Mouse (Mus musculus): ENCODE measurements around the gene Cc2d2b. TPM values are rescaled to one million over a fixed set of nuclear protein-coding genes. Genes with fewer than 3 reads are reported as not detected.
A peak's percentile ranks its signal among the peaks of the same experiment; 100 is the strongest.

Cc2d2b gene
- polyA plus RNA-seq, 1 experiment from 2014 or later, result 0.19 TPM

DNA sequence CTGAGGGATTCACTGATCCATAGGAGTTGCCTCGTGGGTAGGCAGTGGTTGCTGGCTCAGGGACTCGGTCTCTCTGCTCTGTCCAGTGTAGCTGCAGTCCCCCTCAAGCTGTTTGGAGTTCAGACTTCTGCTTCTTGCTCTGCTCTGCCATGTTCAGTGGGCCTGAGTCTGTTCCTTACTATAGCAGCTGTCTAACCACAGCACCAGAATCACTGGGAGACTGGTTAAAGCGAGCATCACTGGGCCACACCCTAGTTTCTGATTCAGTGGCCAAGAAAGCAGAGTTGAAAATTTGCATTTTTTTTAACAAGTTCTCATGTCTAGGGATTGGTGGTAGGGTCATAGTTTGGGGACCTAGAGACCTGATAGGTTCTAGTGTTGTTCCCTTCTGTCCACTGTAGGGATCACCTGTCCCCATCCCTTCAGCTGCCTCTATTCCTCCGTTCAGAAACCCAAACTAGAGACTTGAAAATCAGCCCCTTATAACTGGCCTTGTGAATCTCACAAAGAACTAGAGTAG is 72.8 kb downstream of the Cc2d2b start:
- H3K27me3 ChIP-seq, result peaks cover 3% of the 10 kb centered on the region; the same call in 1 of the 2 replicates
- ATAC-seq (replicated peaks; ENCODE audit: low FRiP score), result no peak
- no peak overlapping the region for H3K4me3 ChIP-seq (replicated peaks)
- H3K9me3 ChIP-seq (replicated peaks), result no peaks in the 10 kb centered on the region
- no peak overlapping the region for H3K9ac ChIP-seq
- H3K27ac ChIP-seq, result no peak overlapping the region
- no peaks in the 10 kb centered on the region for H3K36me3 ChIP-seq
- no peak overlapping the region for H3K4me2 ChIP-seq
- H3K4me1 ChIP-seq, result no peaks in the 10 kb centered on the region
- WGBS, result 72% methylated on average over 4 of the region's 4 CpGs

DNA sequence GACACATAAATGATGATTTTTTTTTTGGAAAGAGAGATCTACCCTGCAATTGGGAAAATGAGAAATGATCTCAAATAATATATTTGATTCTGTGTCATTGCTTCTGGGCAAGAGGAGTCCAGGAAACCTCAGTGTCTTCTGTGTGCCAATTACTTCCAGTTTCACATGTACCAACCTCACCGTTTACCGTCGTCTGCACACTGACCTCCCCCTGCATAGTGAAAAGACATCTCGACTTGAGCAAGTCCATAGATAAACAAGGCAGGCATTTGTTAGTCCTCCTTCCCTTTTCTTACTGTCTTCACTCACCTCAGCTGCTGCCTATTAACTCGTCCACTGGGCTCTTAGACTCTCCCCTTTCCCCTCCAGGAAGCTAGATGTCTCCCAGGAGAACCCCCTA is 77.1 kb downstream of the Cc2d2b start:
- WGBS, result 66% methylated on average over 5 of the region's 5 CpGs
- H3K36me3 ChIP-seq, result no peaks in the 10 kb centered on the region
- no peak overlapping the region for H3K9ac ChIP-seq
- H3K4me2 ChIP-seq, result no peak overlapping the region
- 0 out of 2 replicates have a peak, but pooled peaks cover 2% of the 10 kb centered on the region for H3K4me1 ChIP-seq
- H3K27ac ChIP-seq, result no peak overlapping the region
- no peak overlapping the region for H3K4me3 ChIP-seq (replicated peaks)
- ATAC-seq (replicated peaks; ENCODE audit: low FRiP score), result no peak
- no peaks in the 10 kb centered on the region for H3K27me3 ChIP-seq
- H3K9me3 ChIP-seq (replicated peaks), result no peaks in the 10 kb centered on the region

DNA sequence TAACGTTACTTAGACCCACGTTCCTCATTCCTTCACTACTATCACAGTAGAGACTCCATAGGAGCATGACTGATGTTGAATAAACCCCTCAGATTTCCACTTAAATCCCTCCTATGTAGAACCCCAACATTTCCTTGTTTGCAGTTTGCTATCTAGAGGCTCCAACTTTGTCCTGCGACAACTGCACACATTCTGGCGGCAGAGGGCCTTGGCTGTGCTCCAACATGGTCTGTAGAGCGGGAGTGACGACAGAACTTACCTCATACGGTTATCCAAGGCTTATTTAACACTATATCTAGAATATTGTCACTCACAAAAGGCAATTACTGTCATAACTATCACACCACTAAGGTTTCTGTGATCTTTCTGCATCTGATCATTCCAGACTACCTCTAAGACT is 78.2 kb downstream of the Cc2d2b start:
- no peak overlapping the region for H3K27ac ChIP-seq
- no peak overlapping the region for H3K9ac ChIP-seq
- no peaks in the 10 kb centered on the region for H3K36me3 ChIP-seq
- no peaks in the 10 kb centered on the region for H3K9me3 ChIP-seq (replicated peaks)
- no peak overlapping the region for H3K4me2 ChIP-seq
- WGBS, result 75% methylated on average over 7 of the region's 7 CpGs
- no peaks in the 10 kb centered on the region for H3K27me3 ChIP-seq
- 0 out of 2 replicates have a peak, but pooled peaks cover 2% of the 10 kb centered on the region for H3K4me1 ChIP-seq
- H3K4me3 ChIP-seq (replicated peaks), result no peak overlapping the region
- no peak for ATAC-seq (replicated peaks; ENCODE audit: low FRiP score)

DNA sequence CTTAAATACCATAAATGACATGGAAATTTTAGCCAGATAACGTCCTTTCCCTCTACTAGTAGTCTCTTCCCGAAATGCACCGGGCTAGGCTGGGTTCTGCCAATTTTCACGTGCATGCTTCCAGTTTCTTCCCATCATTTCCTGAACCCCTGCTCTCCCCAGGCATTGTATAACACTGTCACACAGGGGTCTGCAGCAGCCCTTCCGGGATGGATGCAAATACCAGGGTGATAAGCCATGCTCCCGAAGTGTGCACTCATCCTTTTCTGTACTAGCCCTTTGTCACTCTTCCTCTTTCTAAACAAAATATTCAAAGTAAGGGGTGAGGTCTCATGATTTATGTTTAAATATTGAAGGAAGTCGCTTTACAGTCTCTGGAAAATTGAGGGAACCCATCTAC is 81.6 kb downstream of the Cc2d2b start:
- peak overlapping the region; percentile 78 for H3K4me3 ChIP-seq (replicated peaks)
- 0 out of 2 replicates have a peak, but pooled peaks cover 2% of the 10 kb centered on the region for H3K36me3 ChIP-seq
- no peaks in the 10 kb centered on the region for H3K27me3 ChIP-seq
- H3K9me3 ChIP-seq (replicated peaks), result no peaks in the 10 kb centered on the region
- ATAC-seq (replicated peaks; ENCODE audit: low FRiP score), result no peak
- H3K9ac ChIP-seq, result peak overlapping the region; percentile 88
- H3K4me2 ChIP-seq, result peak overlapping the region; percentile 67
- 49% methylated on average over 7 of the region's 7 CpGs for WGBS
- no peak overlapping the region for H3K27ac ChIP-seq
- H3K4me1 ChIP-seq, result peaks cover 19% of the 10 kb centered on the region

DNA sequence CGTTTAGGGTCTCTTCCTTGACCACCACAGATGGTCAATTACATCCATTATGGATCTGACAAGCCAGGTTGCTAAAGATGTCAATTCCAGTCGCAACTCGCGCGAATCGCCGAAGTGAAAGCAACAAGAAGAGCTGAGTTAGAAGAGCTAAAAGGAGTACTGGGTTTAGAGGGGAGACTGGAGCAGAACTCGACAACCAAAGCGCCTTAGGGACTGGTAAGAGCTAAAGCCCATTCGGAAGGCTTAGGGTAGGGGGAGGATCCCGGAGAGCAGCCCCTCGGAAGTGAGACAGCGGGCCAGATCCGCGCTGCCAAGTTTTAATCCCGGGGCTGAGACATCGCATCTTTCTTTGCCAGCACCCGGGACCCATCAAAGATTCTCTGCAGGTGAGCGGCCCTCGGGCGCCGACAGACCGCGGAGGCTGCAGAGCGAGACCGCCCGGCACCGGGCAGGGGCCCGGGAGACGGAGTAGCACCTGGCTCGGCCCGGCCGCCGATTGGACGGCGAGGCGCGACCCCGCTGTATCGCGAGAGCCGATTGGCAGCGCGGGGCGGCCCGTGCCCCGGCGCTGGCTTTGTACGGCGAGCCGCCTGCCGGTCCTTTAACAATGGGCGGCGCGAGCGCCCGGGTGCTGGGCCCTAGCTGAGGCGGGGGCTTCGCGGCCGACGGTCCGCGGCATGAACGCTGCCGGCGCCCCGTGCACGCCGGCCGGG is 82.3 kb downstream of the Cc2d2b start, which contains the start of gene Ccnj:
Gene Ccnj (plus strand): TSS at position 577 of the 713 bp plus-strand sequence.
- peak within 1 kb of the TSS; percentile 88 for H3K9ac ChIP-seq
- under 1% methylated on average over 71 of the region's 71 CpGs for WGBS
- peak within 1 kb of the TSS; percentile 78 for H3K4me3 ChIP-seq (replicated peaks)
- H3K27me3 ChIP-seq, result no peaks in the 10 kb centered on the region
- H3K4me2 ChIP-seq, result peak within 1 kb of the TSS; percentile 67
- peak; percentile 99 for ATAC-seq (replicated peaks; ENCODE audit: low FRiP score)
- H3K4me1 ChIP-seq, result peaks cover 19% of the 10 kb centered on the region
- H3K9me3 ChIP-seq (replicated peaks), result no peaks in the 10 kb centered on the region
- peak within 1 kb of the TSS; percentile 87 for H3K27ac ChIP-seq
- 0 out of 2 replicates have a peak, but pooled peaks cover 2% of the 10 kb centered on the region for H3K36me3 ChIP-seq

DNA sequence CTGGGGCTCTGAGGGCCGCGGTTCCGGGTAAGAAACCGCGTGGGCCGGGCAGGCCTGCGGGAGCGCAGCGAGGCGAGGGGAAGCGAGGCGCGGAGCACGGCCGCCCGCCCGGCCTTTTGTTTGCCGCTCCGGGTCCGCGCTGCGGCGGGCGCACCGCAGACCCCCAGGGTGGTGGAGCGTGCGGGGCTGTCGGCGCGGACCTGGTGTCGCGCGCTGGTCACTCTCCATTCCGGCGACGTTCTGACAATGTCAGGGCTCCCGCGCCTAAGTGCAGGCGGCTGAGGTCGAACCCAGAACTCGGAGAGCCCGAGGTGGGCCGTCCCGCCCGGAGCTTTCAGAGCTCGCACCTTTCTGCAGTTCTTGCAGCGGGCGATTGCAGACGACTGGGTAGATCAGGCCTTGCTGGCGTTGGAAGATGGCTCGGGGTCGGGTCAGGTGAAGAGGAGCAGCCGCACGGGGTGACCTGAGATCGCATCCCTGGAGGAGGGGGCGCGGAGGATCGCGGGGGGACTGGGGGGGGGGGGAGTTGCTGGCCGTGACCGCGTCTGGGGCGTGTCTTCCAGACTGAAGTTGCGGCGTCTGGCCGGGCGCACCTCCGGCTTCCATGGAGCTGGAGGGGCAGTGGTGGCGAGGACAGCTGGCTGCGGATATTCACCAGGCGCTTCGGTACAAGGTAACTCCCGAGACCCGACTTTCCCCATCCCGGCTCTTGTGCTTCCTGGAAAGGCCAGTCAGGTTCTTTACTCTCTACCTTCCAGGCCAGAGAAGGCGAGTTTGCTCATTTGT is 83.1 kb downstream of the Cc2d2b start:
- Histone ChIP-seq H3K4me2 (peak overlapping the region; percentile 67), H3K9me3 (replicated peaks) (no peaks in the 10 kb centered on the region), H3K4me3 (replicated peaks) (peak overlapping the region; percentile 78), H3K36me3 (peaks cover 4% of the 10 kb centered on the region), H3K4me1 (peaks cover 19% of the 10 kb centered on the region), H3K9ac (peak overlapping the region; percentile 88), H3K27ac (peak overlapping the region; percentile 87), H3K27me3 (no peaks in the 10 kb centered on the region)
- peak; percentile 72 for ATAC-seq (replicated peaks; ENCODE audit: low FRiP score)
- WGBS, result 1% methylated on average over 73 of the region's 76 CpGs

DNA sequence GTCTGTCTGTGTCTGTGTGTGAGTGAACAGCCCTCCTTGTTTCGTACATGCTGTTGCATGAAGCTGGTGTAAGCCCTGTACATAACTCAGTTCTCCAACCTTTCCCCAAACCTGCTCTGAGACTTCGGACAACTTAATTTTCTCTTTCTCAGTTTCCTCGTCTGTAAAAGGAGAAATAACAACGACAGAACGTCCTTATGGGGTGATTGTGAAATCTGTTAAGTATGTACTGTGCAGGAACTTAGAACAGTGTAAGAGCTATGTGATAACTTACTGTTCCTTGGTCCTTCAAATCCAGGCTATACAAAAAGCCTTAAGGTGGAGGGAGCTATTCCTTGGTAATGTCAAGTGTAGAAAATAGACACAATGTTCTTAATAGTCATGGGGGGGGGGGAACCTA is 83.8 kb downstream of the Cc2d2b start:
- Histone ChIP-seq H3K9me3 (replicated peaks) (no peaks in the 10 kb centered on the region), H3K27ac (no peak overlapping the region), H3K9ac (peak overlapping the region; percentile 88), H3K36me3 (peaks cover 11% of the 10 kb centered on the region), H3K4me2 (peak overlapping the region; percentile 67), H3K27me3 (no peaks in the 10 kb centered on the region), H3K4me3 (replicated peaks) (peak overlapping the region; percentile 78), H3K4me1 (peaks cover 19% of the 10 kb centered on the region)
- WGBS, result 26% methylated on average over 5 of the region's 5 CpGs
- no peak for ATAC-seq (replicated peaks; ENCODE audit: low FRiP score)

DNA sequence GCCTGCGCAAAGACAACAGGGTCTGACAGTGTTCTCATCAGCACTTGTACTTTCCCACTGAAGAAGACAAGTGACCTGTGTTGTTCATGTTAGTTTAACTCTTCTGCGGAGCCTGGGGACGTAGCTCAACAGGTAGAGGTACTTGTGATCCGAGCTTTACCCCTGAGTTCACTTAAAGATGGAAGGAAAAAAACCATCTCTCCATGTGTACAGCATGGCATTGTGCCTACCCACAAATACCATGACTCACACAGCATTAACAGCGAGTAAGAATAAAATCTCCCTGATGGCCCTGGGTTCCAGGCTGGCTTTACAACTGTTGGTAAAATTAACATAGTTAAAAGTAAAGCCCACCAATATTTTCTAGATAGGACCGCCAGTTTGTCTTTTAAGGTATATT is 85.9 kb downstream of the Cc2d2b start:
- Histone ChIP-seq H3K9me3 (replicated peaks) (no peaks in the 10 kb centered on the region), H3K27me3 (no peaks in the 10 kb centered on the region), H3K4me1 (peaks cover 19% of the 10 kb centered on the region), H3K4me3 (replicated peaks) (no peak overlapping the region), H3K36me3 (peaks cover 31% of the 10 kb centered on the region), H3K27ac (no peak overlapping the region), H3K9ac (no peak overlapping the region), H3K4me2 (no peak overlapping the region)
- no peak for ATAC-seq (replicated peaks; ENCODE audit: low FRiP score)
- 92% methylated on average over 6 of the region's 6 CpGs for WGBS

DNA sequence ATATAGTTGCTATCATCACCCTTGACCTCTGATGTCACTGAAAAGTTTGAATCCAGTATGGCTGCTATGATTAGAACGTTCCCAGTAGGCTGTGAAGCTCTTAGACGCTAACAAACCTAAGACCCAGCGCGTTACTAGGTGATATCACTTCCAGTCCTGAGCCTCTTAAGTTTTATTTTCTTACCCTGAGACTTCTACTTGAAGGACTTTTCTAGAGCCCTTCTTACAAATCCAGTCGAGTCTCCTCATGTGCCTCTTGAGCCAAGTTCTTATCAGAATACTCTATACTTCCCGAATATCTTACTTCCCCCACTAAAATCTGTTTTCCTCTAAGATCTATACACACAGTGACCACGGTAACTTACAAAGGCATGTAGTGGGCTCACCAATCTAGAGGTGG is 89.7 kb downstream of the Cc2d2b start:
- no peaks in the 10 kb centered on the region for H3K27me3 ChIP-seq
- H3K9me3 ChIP-seq (replicated peaks), result no peaks in the 10 kb centered on the region
- WGBS, result 91% methylated on average over 7 of the region's 7 CpGs
- H3K4me2 ChIP-seq, result no peak overlapping the region
- no peak for ATAC-seq (replicated peaks; ENCODE audit: low FRiP score)
- H3K36me3 ChIP-seq, result peaks cover 62% of the 10 kb centered on the region
- no peak overlapping the region for H3K9ac ChIP-seq
- no peak overlapping the region for H3K4me3 ChIP-seq (replicated peaks)
- no peak overlapping the region for H3K27ac ChIP-seq
- peaks cover 6% of the 10 kb centered on the region; the same call in 1 of the 2 replicates for H3K4me1 ChIP-seq

DNA sequence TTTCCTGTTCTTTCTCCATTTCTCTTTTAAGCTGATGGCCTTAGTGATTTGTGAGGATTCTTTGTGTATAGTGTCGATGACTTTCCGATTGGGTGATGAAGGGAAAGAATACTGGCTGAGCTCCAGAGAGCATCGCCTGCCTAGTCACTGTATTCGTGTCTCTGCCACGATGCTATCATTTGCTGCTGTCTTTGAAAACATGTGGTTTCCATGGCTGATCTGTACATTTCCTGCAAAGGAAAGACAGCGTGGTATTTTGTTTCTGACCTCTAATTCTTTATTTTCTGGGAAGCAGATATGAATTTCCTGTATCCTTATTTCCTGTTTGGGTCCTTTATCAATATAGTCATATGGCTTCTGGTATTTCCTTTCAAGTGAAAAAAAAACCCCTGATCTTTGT is 91.8 kb downstream of the Cc2d2b start:
- Histone ChIP-seq H3K4me1 (no peaks in the 10 kb centered on the region), H3K36me3 (peaks cover 79% of the 10 kb centered on the region), H3K4me3 (replicated peaks) (no peak overlapping the region), H3K27ac (no peak overlapping the region), H3K27me3 (no peaks in the 10 kb centered on the region), H3K4me2 (no peak overlapping the region), H3K9me3 (replicated peaks) (no peaks in the 10 kb centered on the region), H3K9ac (no peak overlapping the region)
- 63% methylated on average over 6 of the region's 6 CpGs for WGBS
- ATAC-seq (replicated peaks; ENCODE audit: low FRiP score), result no peak

DNA sequence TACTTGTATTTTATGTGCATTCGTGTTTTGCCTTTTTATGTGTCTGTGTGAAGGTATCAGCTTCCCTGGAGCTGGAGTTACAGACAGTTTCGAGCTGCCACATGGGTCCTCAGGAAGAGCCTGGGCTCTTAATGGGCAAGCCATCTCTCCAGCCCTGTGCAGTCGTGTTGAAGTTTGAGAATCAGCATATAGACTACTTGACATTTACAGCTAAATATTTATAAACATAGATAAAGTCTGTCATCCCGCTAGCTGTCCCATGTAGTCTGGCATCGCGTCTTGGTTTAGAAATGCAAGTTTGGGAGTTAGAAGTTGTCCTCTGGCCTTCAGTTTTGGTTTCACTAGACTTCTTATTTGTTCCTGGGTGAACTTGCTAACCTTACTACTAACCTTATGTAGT is 92.5 kb downstream of the Cc2d2b start:
- Histone ChIP-seq H3K4me2 (no peak overlapping the region), H3K27ac (no peak overlapping the region), H3K9me3 (replicated peaks) (no peaks in the 10 kb centered on the region), H3K27me3 (no peaks in the 10 kb centered on the region), H3K4me3 (replicated peaks) (no peak overlapping the region), H3K36me3 (peaks cover 87% of the 10 kb centered on the region), H3K4me1 (no peaks in the 10 kb centered on the region), H3K9ac (no peak overlapping the region)
- 82% methylated on average over 6 of the region's 6 CpGs for WGBS
- no peak for ATAC-seq (replicated peaks; ENCODE audit: low FRiP score)

DNA sequence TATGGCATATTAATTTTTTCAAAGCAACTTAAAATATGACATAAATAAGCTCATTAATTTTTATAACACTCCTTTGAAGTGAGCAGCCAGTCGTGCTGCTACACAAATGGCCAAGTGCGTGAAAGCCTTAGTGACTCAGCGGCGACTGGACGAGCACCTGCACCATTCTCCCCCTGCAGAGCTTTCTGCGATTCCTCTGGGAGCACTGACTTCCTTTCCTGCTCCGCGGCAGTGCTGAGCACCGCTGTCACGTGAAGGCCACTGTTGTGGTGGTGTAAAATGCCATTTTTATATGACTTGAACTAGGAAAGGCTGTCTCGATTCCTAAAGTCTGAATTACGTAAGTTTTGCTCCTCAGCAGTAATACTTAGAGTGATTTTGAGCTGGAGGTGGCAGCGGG is 93.0 kb downstream of the Cc2d2b start:
- Histone ChIP-seq H3K27ac (no peak overlapping the region), H3K36me3 (peaks cover 89% of the 10 kb centered on the region), H3K4me2 (no peak overlapping the region), H3K9ac (no peak overlapping the region), H3K4me3 (replicated peaks) (no peak overlapping the region), H3K27me3 (no peaks in the 10 kb centered on the region), H3K4me1 (no peaks in the 10 kb centered on the region), H3K9me3 (replicated peaks) (no peaks in the 10 kb centered on the region)
- 80% methylated on average over 13 of the region's 13 CpGs for WGBS
- ATAC-seq (replicated peaks; ENCODE audit: low FRiP score), result no peak

Data from kidney, embryonic 15.5 days (tissue).